Mouse (Mus musculus) olfactory bulb, adult 2 months (tissue): ENCODE results near the gene Med25.

Experiments used
- CTCF ChIP-seq: fragments of 200-500 bp; IDR thresholded peaks from 2 replicates; pipeline ENCODE4 v1.5.1; 2012; ENCODE audit warnings: low read depth, mild to moderate bottlenecking, low read length, moderate library complexity; ENCODE audit not compliant: insufficient read depth
- POLR2A ChIP-seq: fragments of 200-500 bp; IDR thresholded peaks from 2 replicates; pipeline ENCODE4 v1.6.1; 2012; ENCODE audit warnings: mild to moderate bottlenecking, low read depth, low read length, moderate library complexity; ENCODE audit not compliant: insufficient read depth

- peak; percentile 4; the same call in 1 of the 2 replicates for TF ChIP-seq CTCF
- TF ChIP-seq POLR2A, result peak; percentile 45
Measured at GRCm38 (mm10) chr7:44848561-44849415, 43.7 kb downstream of the Med25 start, which contains the start of the genes Akt1s1 and Tbc1d17.
